Mouse (Mus musculus): Measurements from ENCODE around the gene Tpx2. TPM values are rescaled to one million over a fixed set of nuclear protein-coding genes. Genes with fewer than 3 reads are reported as not detected.

Gene Tpx2
- polyA plus RNA-seq, 2 experiments = 51.3 to 71.8 TPM

DNA sequence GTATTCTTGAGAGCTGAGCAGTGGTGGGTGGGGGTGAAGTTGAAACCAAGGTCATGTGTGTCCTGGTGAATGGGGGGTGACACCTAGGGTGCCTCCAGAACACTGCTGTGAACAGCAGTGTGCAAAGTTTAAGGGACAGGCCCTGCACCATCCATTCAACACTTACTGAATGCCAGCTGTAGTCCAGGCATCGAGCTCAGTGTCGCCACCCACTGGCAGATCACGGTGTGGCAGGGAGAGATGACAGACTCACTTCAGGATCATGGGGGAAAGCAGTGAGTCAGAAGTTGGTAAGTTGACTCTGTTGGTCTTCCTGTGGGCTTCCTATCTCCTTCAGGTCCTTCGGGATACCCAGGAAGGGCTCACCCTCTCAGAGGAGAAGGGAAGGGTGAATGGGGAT lies 92.1 kb downstream of the Tpx2 start:
- H3K27ac ChIP-seq (replicated peaks; ENCODE audit: low read depth, low read length) = no peak overlapping the region
- WGBS = 21% methylated on average over 4 of the region's 4 CpGs
- H3K4me2 ChIP-seq (replicated peaks; ENCODE audit: low read depth, low read length, severe bottlenecking) = no peak overlapping the region
- TF ChIP-seq POLR2A (IDR thresholded peaks at IDR 0.05; ENCODE audit: borderline replicate concordance, extremely low read depth, insufficient read depth, insufficient read length) = no peak
- peaks cover 7% of the 10 kb centered on the region for H3K4me1 ChIP-seq (ENCODE audit: control insufficient read depth, insufficient read depth, low read length)
- H3K4me3 ChIP-seq (replicated peaks; ENCODE audit: low read length) = no peak overlapping the region
- H3K36me3 ChIP-seq (ENCODE audit: control insufficient read depth, insufficient read depth, low read length) = no peaks in the 10 kb centered on the region
- peaks cover 35% of the 10 kb centered on the region for H3K27me3 ChIP-seq (ENCODE audit: control insufficient read depth, insufficient read depth, low read length)
- H3K9me3 ChIP-seq (ENCODE audit: control insufficient read depth, low read length) = no peaks in the 10 kb centered on the region
- no peak overlapping the region for H3K9ac ChIP-seq (ENCODE audit: low read depth, low read length, severe bottlenecking)
- DNase-seq (ENCODE audit: low spot score) (no peak), ATAC-seq (ENCODE audit: low FRiP score, low read depth) (no peak)

DNA sequence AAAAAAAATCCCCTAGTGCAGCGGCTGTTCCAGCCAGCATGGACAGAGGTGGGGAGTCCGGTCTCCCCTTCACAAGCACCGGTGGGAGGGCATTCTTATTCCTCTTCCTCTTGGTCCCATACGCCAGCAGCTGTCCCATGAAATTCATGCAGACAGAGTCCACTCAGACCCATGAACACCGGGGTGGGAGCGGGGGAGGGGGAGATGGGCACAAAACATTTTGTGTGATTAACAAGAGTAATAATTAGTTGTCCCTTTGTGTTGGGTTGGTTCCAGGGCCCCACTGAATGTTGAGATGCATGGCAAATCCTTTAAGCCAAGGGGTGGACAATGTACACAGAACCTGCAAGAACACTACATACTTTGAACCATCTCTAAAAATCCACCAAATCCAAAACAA lies 93.3 kb downstream of the Tpx2 start:
- H3K27me3 ChIP-seq (ENCODE audit: control insufficient read depth, insufficient read depth, low read length) = peaks cover 39% of the 10 kb centered on the region
- H3K4me2 ChIP-seq (replicated peaks; ENCODE audit: low read depth, low read length, severe bottlenecking) = no peak overlapping the region
- no peaks in the 10 kb centered on the region for H3K9me3 ChIP-seq (ENCODE audit: control insufficient read depth, low read length)
- H3K36me3 ChIP-seq (ENCODE audit: control insufficient read depth, insufficient read depth, low read length) = no peaks in the 10 kb centered on the region
- ATAC-seq (ENCODE audit: low FRiP score, low read depth) (no peak), DNase-seq (ENCODE audit: low spot score) (no peak)
- H3K4me1 ChIP-seq (ENCODE audit: control insufficient read depth, insufficient read depth, low read length) = peaks cover 7% of the 10 kb centered on the region
- no peak overlapping the region for H3K9ac ChIP-seq (ENCODE audit: low read depth, low read length, severe bottlenecking)
- H3K27ac ChIP-seq (replicated peaks; ENCODE audit: low read depth, low read length) = no peak overlapping the region
- TF ChIP-seq POLR2A (IDR thresholded peaks at IDR 0.05; ENCODE audit: borderline replicate concordance, extremely low read depth, insufficient read depth, insufficient read length) = no peak
- no peak overlapping the region for H3K4me3 ChIP-seq (replicated peaks; ENCODE audit: low read length)
- 80% methylated on average over 6 of the region's 6 CpGs for WGBS

DNA sequence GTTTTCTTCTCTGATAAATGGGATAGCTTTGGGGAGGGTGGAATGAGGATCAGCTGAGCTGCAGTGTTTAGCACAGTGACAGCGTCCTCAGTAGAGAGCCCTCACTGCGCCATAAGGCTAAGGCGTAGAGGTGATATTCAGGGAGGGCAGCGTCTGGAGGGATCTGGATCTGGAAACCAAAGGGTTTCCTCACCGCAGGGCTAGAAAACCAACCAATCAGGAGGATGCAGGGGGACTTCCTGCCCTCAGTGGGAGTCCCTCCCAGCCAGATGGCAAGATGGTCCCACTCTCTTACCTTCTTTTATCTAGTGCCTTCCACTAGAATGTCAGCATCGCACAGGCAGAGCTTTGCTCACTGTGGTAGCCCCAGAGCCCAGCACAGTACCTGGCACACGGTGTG lies 94.0 kb downstream of the Tpx2 start:
- H3K27ac ChIP-seq (replicated peaks; ENCODE audit: low read depth, low read length) = no peak overlapping the region
- no peaks in the 10 kb centered on the region for H3K36me3 ChIP-seq (ENCODE audit: control insufficient read depth, insufficient read depth, low read length)
- H3K4me1 ChIP-seq (ENCODE audit: control insufficient read depth, insufficient read depth, low read length) = peaks cover 7% of the 10 kb centered on the region
- ATAC-seq (ENCODE audit: low FRiP score, low read depth) (no peak), DNase-seq (ENCODE audit: low spot score) (no peak)
- H3K9me3 ChIP-seq (ENCODE audit: control insufficient read depth, low read length) = no peaks in the 10 kb centered on the region
- no peak overlapping the region for H3K9ac ChIP-seq (ENCODE audit: low read depth, low read length, severe bottlenecking)
- no peak overlapping the region for H3K4me3 ChIP-seq (replicated peaks; ENCODE audit: low read length)
- no peak overlapping the region for H3K4me2 ChIP-seq (replicated peaks; ENCODE audit: low read depth, low read length, severe bottlenecking)
- H3K27me3 ChIP-seq (ENCODE audit: control insufficient read depth, insufficient read depth, low read length) = peaks cover 39% of the 10 kb centered on the region
- 22% methylated on average over 7 of the region's 7 CpGs for WGBS
- TF ChIP-seq POLR2A (IDR thresholded peaks at IDR 0.05; ENCODE audit: borderline replicate concordance, extremely low read depth, insufficient read depth, insufficient read length) = no peak

GRCm38 (mm10) chr2:152942898-152943515 lies 95.2 kb downstream of the Tpx2 start:
- TF ChIP-seq POLR2A (IDR thresholded peaks at IDR 0.05; ENCODE audit: borderline replicate concordance, extremely low read depth, insufficient read depth, insufficient read length) = no peak
- Histone ChIP-seq H3K4me1 (ENCODE audit: control insufficient read depth, insufficient read depth, low read length) (peaks cover 7% of the 10 kb centered on the region), H3K36me3 (ENCODE audit: control insufficient read depth, insufficient read depth, low read length) (no peaks in the 10 kb centered on the region), H3K9me3 (ENCODE audit: control insufficient read depth, low read length) (no peaks in the 10 kb centered on the region), H3K4me2 (replicated peaks; ENCODE audit: low read depth, low read length, severe bottlenecking) (peak overlapping the region; percentile 88), H3K9ac (ENCODE audit: low read depth, low read length, severe bottlenecking) (peak overlapping the region; percentile 54), H3K27me3 (ENCODE audit: control insufficient read depth, insufficient read depth, low read length) (peaks cover 39% of the 10 kb centered on the region), H3K27ac (replicated peaks; ENCODE audit: low read depth, low read length) (no peak overlapping the region), H3K4me3 (replicated peaks; ENCODE audit: low read length) (peak overlapping the region; percentile 42)
- ATAC-seq (ENCODE audit: low FRiP score, low read depth) = no peak
- WGBS = 0% methylated on average over 50 of the region's 65 CpGs
- DNase-seq (ENCODE audit: low spot score) = no peak

- no peaks in the 10 kb centered on the region for H3K36me3 ChIP-seq (ENCODE audit: control insufficient read depth, insufficient read depth, low read length)
- ATAC-seq (ENCODE audit: low FRiP score, low read depth) (no peak), DNase-seq (ENCODE audit: low spot score) (no peak)
- peak overlapping the region; percentile 88 for H3K4me2 ChIP-seq (replicated peaks; ENCODE audit: low read depth, low read length, severe bottlenecking)
- 8% methylated on average over 8 of the region's 8 CpGs for WGBS
- H3K4me3 ChIP-seq (replicated peaks; ENCODE audit: low read length) = peak overlapping the region; percentile 42
- H3K27me3 ChIP-seq (ENCODE audit: control insufficient read depth, insufficient read depth, low read length) = peaks cover 39% of the 10 kb centered on the region
- H3K4me1 ChIP-seq (ENCODE audit: control insufficient read depth, insufficient read depth, low read length) = peaks cover 7% of the 10 kb centered on the region
- H3K9ac ChIP-seq (ENCODE audit: low read depth, low read length, severe bottlenecking) = peak overlapping the region; percentile 54
- no peaks in the 10 kb centered on the region for H3K9me3 ChIP-seq (ENCODE audit: control insufficient read depth, low read length)
- H3K27ac ChIP-seq (replicated peaks; ENCODE audit: low read depth, low read length) = no peak overlapping the region
- TF ChIP-seq POLR2A (IDR thresholded peaks at IDR 0.05; ENCODE audit: borderline replicate concordance, extremely low read depth, insufficient read depth, insufficient read length) = no peak
These were observed 95.8 kb downstream of the Tpx2 start for GRCm38 (mm10) chr2:152943568-152943967.
